Mouse (Mus musculus): Measurements from ENCODE around the gene Ccdc163.

Gene Ccdc163

GRCm38 (mm10) chr4:116721098-116721628 lies 12.9 kb downstream of the Ccdc163 start:
- H3K36me3 ChIP-seq (ENCODE audit: control insufficient read depth, insufficient read depth, low read length, poor library complexity, severe bottlenecking) = no peaks in the 10 kb centered on the region
- no peaks in the 10 kb centered on the region for H3K27me3 ChIP-seq (ENCODE audit: control insufficient read depth, insufficient read depth, low read length, poor library complexity, severe bottlenecking)
- DNase-seq (ENCODE audit: low read depth, low spot score) = no peak

- Histone ChIP-seq H3K36me3 (ENCODE audit: control insufficient read depth, insufficient read depth, low read length, poor library complexity, severe bottlenecking) (no peaks in the 10 kb centered on the region), H3K27me3 (ENCODE audit: control insufficient read depth, insufficient read depth, low read length, poor library complexity, severe bottlenecking) (no peaks in the 10 kb centered on the region)
- DNase-seq (ENCODE audit: low read depth, low spot score) = no peak
These were observed 13.9 kb downstream of the Ccdc163 start for GRCm38 (mm10) chr4:116722230-116722629.

GRCm38 (mm10) chr4:116725444-116725843 lies 17.1 kb downstream of the Ccdc163 start:
- Histone ChIP-seq H3K27me3 (ENCODE audit: control insufficient read depth, insufficient read depth, low read length, poor library complexity, severe bottlenecking) (no peaks in the 10 kb centered on the region), H3K36me3 (ENCODE audit: control insufficient read depth, insufficient read depth, low read length, poor library complexity, severe bottlenecking) (no peaks in the 10 kb centered on the region)
- DNase-seq (ENCODE audit: low read depth, low spot score) = no peak

- Histone ChIP-seq H3K27me3 (ENCODE audit: control insufficient read depth, insufficient read depth, low read length, poor library complexity, severe bottlenecking) (no peaks in the 10 kb centered on the region), H3K36me3 (ENCODE audit: control insufficient read depth, insufficient read depth, low read length, poor library complexity, severe bottlenecking) (no peaks in the 10 kb centered on the region)
- no peak for DNase-seq (ENCODE audit: low read depth, low spot score)
These were observed 19.1 kb downstream of the Ccdc163 start for GRCm38 (mm10) chr4:116727401-116727800.

GRCm38 (mm10) chr4:116729532-116729931 lies 21.2 kb downstream of the Ccdc163 start:
- Histone ChIP-seq H3K36me3 (ENCODE audit: control insufficient read depth, insufficient read depth, low read length, poor library complexity, severe bottlenecking) (no peaks in the 10 kb centered on the region), H3K27me3 (ENCODE audit: control insufficient read depth, insufficient read depth, low read length, poor library complexity, severe bottlenecking) (no peaks in the 10 kb centered on the region)
- DNase-seq (ENCODE audit: low read depth, low spot score) = no peak

- Histone ChIP-seq H3K36me3 (ENCODE audit: control insufficient read depth, insufficient read depth, low read length, poor library complexity, severe bottlenecking) (no peaks in the 10 kb centered on the region), H3K27me3 (ENCODE audit: control insufficient read depth, insufficient read depth, low read length, poor library complexity, severe bottlenecking) (no peaks in the 10 kb centered on the region)
- DNase-seq (ENCODE audit: low read depth, low spot score) = no peak
These were observed 22.8 kb downstream of the Ccdc163 start for GRCm38 (mm10) chr4:116731077-116731476.

GRCm38 (mm10) chr4:116732355-116732754 lies 24.0 kb downstream of the Ccdc163 start:
- no peak for DNase-seq (ENCODE audit: low read depth, low spot score)
- no peaks in the 10 kb centered on the region for H3K27me3 ChIP-seq (ENCODE audit: control insufficient read depth, insufficient read depth, low read length, poor library complexity, severe bottlenecking)
- H3K36me3 ChIP-seq (ENCODE audit: control insufficient read depth, insufficient read depth, low read length, poor library complexity, severe bottlenecking) = no peaks in the 10 kb centered on the region

- H3K27me3 ChIP-seq (ENCODE audit: control insufficient read depth, insufficient read depth, low read length, poor library complexity, severe bottlenecking) = no peaks in the 10 kb centered on the region
- H3K36me3 ChIP-seq (ENCODE audit: control insufficient read depth, insufficient read depth, low read length, poor library complexity, severe bottlenecking) = no peaks in the 10 kb centered on the region
- DNase-seq (ENCODE audit: low read depth, low spot score) = no peak
These were observed 26.7 kb downstream of the Ccdc163 start for GRCm38 (mm10) chr4:116734996-116735395.

- DNase-seq (ENCODE audit: low read depth, low spot score) = no peak
- Histone ChIP-seq H3K27me3 (ENCODE audit: control insufficient read depth, insufficient read depth, low read length, poor library complexity, severe bottlenecking) (no peaks in the 10 kb centered on the region), H3K36me3 (ENCODE audit: control insufficient read depth, insufficient read depth, low read length, poor library complexity, severe bottlenecking) (peaks cover 1% of the 10 kb centered on the region; the same call in 1 of the 2 replicates)
These were observed 30.9 kb downstream of the Ccdc163 start for GRCm38 (mm10) chr4:116738972-116739751.

- no peak for DNase-seq (ENCODE audit: low read depth, low spot score)
- Histone ChIP-seq H3K27me3 (ENCODE audit: control insufficient read depth, insufficient read depth, low read length, poor library complexity, severe bottlenecking) (no peaks in the 10 kb centered on the region), H3K36me3 (ENCODE audit: control insufficient read depth, insufficient read depth, low read length, poor library complexity, severe bottlenecking) (no peaks in the 10 kb centered on the region)
These were observed 41.4 kb downstream of the Ccdc163 start for GRCm38 (mm10) chr4:116749750-116750149.

- DNase-seq (ENCODE audit: low read depth, low spot score) = no peak
- Histone ChIP-seq H3K27me3 (ENCODE audit: control insufficient read depth, insufficient read depth, low read length, poor library complexity, severe bottlenecking) (no peaks in the 10 kb centered on the region), H3K36me3 (ENCODE audit: control insufficient read depth, insufficient read depth, low read length, poor library complexity, severe bottlenecking) (no peaks in the 10 kb centered on the region)
These were observed 53.6 kb downstream of the Ccdc163 start for GRCm38 (mm10) chr4:116761914-116762313.

- Histone ChIP-seq H3K36me3 (ENCODE audit: control insufficient read depth, insufficient read depth, low read length, poor library complexity, severe bottlenecking) (no peaks in the 10 kb centered on the region), H3K27me3 (ENCODE audit: control insufficient read depth, insufficient read depth, low read length, poor library complexity, severe bottlenecking) (no peaks in the 10 kb centered on the region)
- no peak for DNase-seq (ENCODE audit: low read depth, low spot score)
These were observed 55.7 kb downstream of the Ccdc163 start for GRCm38 (mm10) chr4:116764001-116764400.

GRCm38 (mm10) chr4:116768510-116768909 lies 60.2 kb downstream of the Ccdc163 start:
- no peak for DNase-seq (ENCODE audit: low read depth, low spot score)
- Histone ChIP-seq H3K36me3 (ENCODE audit: control insufficient read depth, insufficient read depth, low read length, poor library complexity, severe bottlenecking) (no peaks in the 10 kb centered on the region), H3K27me3 (ENCODE audit: control insufficient read depth, insufficient read depth, low read length, poor library complexity, severe bottlenecking) (no peaks in the 10 kb centered on the region)

- no peaks in the 10 kb centered on the region for H3K27me3 ChIP-seq (ENCODE audit: control insufficient read depth, insufficient read depth, low read length, poor library complexity, severe bottlenecking)
- H3K36me3 ChIP-seq (ENCODE audit: control insufficient read depth, insufficient read depth, low read length, poor library complexity, severe bottlenecking) = no peaks in the 10 kb centered on the region
- no peak for DNase-seq (ENCODE audit: low read depth, low spot score)
These were observed 60.8 kb downstream of the Ccdc163 start for GRCm38 (mm10) chr4:116769060-116769459.

- Histone ChIP-seq H3K36me3 (ENCODE audit: control insufficient read depth, insufficient read depth, low read length, poor library complexity, severe bottlenecking) (peaks cover 2% of the 10 kb centered on the region; the same call in 1 of the 2 replicates), H3K27me3 (ENCODE audit: control insufficient read depth, insufficient read depth, low read length, poor library complexity, severe bottlenecking) (no peaks in the 10 kb centered on the region)
- no peak for DNase-seq (ENCODE audit: low read depth, low spot score)
These were observed 68.1 kb downstream of the Ccdc163 start for GRCm38 (mm10) chr4:116776391-116776790.
